Mouse (Mus musculus) embryonic facial prominence, embryonic 13.5 days (tissue): Measurements from ENCODE around the gene R3hdm4. TPM values are rescaled to one million over a fixed set of nuclear protein-coding genes. Genes with fewer than 3 reads are reported as not detected.

ENCODE experiments used
- ATAC-seq: fragments of 200-750 bp; cut with Nextera tagmentation; 2 replicates; pipeline ENCODE4 v1.8.0; 2017; ENCODE audit warnings: low read depth; ENCODE audit not compliant: insufficient number of reproducible peaks, insufficient read depth, low FRiP score, low TSS enrichment
- H3K27ac ChIP-seq: fragments of 300-500 bp; sonication (generic); 2 replicates; pipeline ENCODE4 v1.5.1; 2015; ENCODE audit warnings: moderate library complexity, mild to moderate bottlenecking, inconsistent platforms
- H3K27me3 ChIP-seq: fragments of 300-500 bp; sonication (generic); 2 replicates; pipeline ENCODE4 v1.6.1; 2015; ENCODE audit warnings: mild to moderate bottlenecking, inconsistent platforms
- H3K36me3 ChIP-seq: fragments of 300-500 bp; sonication (generic); 2 replicates; pipeline ENCODE4 v1.6.1; 2015; ENCODE audit warnings: mild to moderate bottlenecking, inconsistent platforms
- H3K4me1 ChIP-seq: fragments of 300-500 bp; sonication (generic); 2 replicates; pipeline ENCODE4 v1.6.1; 2015; ENCODE audit warnings: inconsistent platforms
- H3K4me2 ChIP-seq: fragments of 300-500 bp; sonication (generic); 2 replicates; pipeline ENCODE4 v1.6.1; 2015; ENCODE audit warnings: moderate library complexity, mild to moderate bottlenecking, inconsistent platforms
- H3K4me3 ChIP-seq: fragments of 300-500 bp; sonication (generic); 2 replicates; pipeline ENCODE4 v1.5.1; 2015; ENCODE audit warnings: mild to moderate bottlenecking, inconsistent platforms
- H3K9ac ChIP-seq: fragments of 300-500 bp; sonication (generic); 2 replicates; pipeline ENCODE4 v1.6.1; 2015; ENCODE audit warnings: mild to moderate bottlenecking, inconsistent platforms
- H3K9me3 ChIP-seq: fragments of 300-500 bp; sonication (generic); 2 replicates; pipeline ENCODE4 v1.6.1; 2016; ENCODE audit warnings: inconsistent platforms
- WGBS: fragments of 180-500 bp; shearing (Covaris S2); methylation state at CpG from one replicate; pipeline ENCODE4 v1.1.7; 2015; ENCODE audit warnings: mixed read lengths; 5-methylcytosine and 5-hydroxymethylcytosine counted together
- microRNA-seq: library from miRNA; unstranded; fragments of <30 nt; microRNA quantifications from one replicate; pipeline ENCODE4, GENCODE M21; 2016
- polyA plus RNA-seq: library from polyadenylated mRNA; unstranded; fragments of >200 nt; fragmentation: Nextera tagmentation; extraction: Ambion mirVana; gene quantifications from 2 replicates; pipeline ENCODE4 v1.2.1, GENCODE M21; 2015

The R3hdm4 gene
- polyA plus RNA-seq, 1 experiment from 2014 or later: 190 TPM

- H3K9me3 ChIP-seq: no peaks in the 10 kb centered on the region
- no peak overlapping the region for H3K4me2 ChIP-seq
- 0 out of 2 replicates have a peak overlapping the region, but pooled peaks have one; percentile 40 for H3K9ac ChIP-seq
- no peak overlapping the region for H3K4me3 ChIP-seq
- no peaks in the 10 kb centered on the region for H3K27me3 ChIP-seq
- no peak for ATAC-seq
- H3K27ac ChIP-seq: peak overlapping the region; percentile 12; the same call in 1 of the 2 replicates
- 84% methylated on average over 23 of the region's 23 CpGs for WGBS
- H3K4me1 ChIP-seq: peaks cover 44% of the 10 kb centered on the region
- peaks cover 96% of the 10 kb centered on the region for H3K36me3 ChIP-seq
Observed at GRCm38 (mm10) chr10:79862049-79862788, 58.8 kb downstream of the R3hdm4 start.

GRCm38 (mm10) chr10:79861230-79862048 lies 59.6 kb downstream of the R3hdm4 start:
- 75% methylated on average over 25 of the region's 25 CpGs for WGBS
- ATAC-seq: no peak
- Histone ChIP-seq H3K9ac (no peak overlapping the region), H3K36me3 (peaks cover 96% of the 10 kb centered on the region), H3K4me3 (no peak overlapping the region; the same call in 1 of the 2 replicates), H3K9me3 (no peaks in the 10 kb centered on the region), H3K4me1 (peaks cover 52% of the 10 kb centered on the region), H3K4me2 (0 out of 2 replicates have a peak overlapping the region, but pooled peaks have one; percentile 5), H3K27ac (peak overlapping the region; percentile 12; the same call in 1 of the 2 replicates), H3K27me3 (no peaks in the 10 kb centered on the region)

- peaks cover 87% of the 10 kb centered on the region for H3K36me3 ChIP-seq
- H3K27me3 ChIP-seq: no peaks in the 10 kb centered on the region
- H3K4me2 ChIP-seq: 0 out of 2 replicates have a peak overlapping the region, but pooled peaks have one; percentile 5
- peaks cover 52% of the 10 kb centered on the region for H3K4me1 ChIP-seq
- H3K27ac ChIP-seq: 0 out of 2 replicates have a peak overlapping the region, but pooled peaks have one; percentile 23
- no peak overlapping the region for H3K9ac ChIP-seq
- H3K9me3 ChIP-seq: no peaks in the 10 kb centered on the region
- no peak for ATAC-seq
- WGBS: 88% methylated on average over 26 of the region's 26 CpGs
- H3K4me3 ChIP-seq: no peak overlapping the region
Observed at GRCm38 (mm10) chr10:79860079-79860911, 60.7 kb downstream of the R3hdm4 start.

Small RNAs within 50 kb of the gene (microRNA-seq; reads per million reads assigned to microRNA genes)
- not detected for gene Mir6910

Other genes starting within 250 kb of the R3hdm4 start
- 102 and 106 TPM in 2 replicates for gene Cdc34, start 239.0 kb downstream of the R3hdm4 start, polyA plus RNA-seq
- 0.81 and 0.84 TPM in 2 replicates for gene Gzmm, start 232.2 kb downstream of the R3hdm4 start, polyA plus RNA-seq
- 703 and 715 TPM in 2 replicates for gene Bsg, start 216.7 kb downstream of the R3hdm4 start, polyA plus RNA-seq
- 0.10 and 0.12 TPM in 2 replicates for gene Hcn2, start 204.6 kb downstream of the R3hdm4 start, polyA plus RNA-seq
- 42.8 and 50.9 TPM in 2 replicates for gene Polrmt, start 174.6 kb downstream of the R3hdm4 start, polyA plus RNA-seq
- 0.54 and 0.80 TPM in 2 replicates for gene Fgf22, start 166.1 kb downstream of the R3hdm4 start, polyA plus RNA-seq
- 79.2 and 96.5 TPM in 2 replicates for gene Rnf126, start 154.3 kb downstream of the R3hdm4 start, polyA plus RNA-seq
- gene Fstl3, start 143.9 kb downstream of the R3hdm4 start, polyA plus RNA-seq: 7.5 and 8.3 TPM in 2 replicates
- gene Prss57, start 130.2 kb downstream of the R3hdm4 start, polyA plus RNA-seq: not detected in 2 replicates
- 105 and 112 TPM in 2 replicates for gene Palm, start 127.6 kb downstream of the R3hdm4 start, polyA plus RNA-seq
- gene Misp, start 100.2 kb downstream of the R3hdm4 start, polyA plus RNA-seq: 2.5 and 5.2 TPM in 2 replicates
- gene Ptbp1, start 66.8 kb downstream of the R3hdm4 start, polyA plus RNA-seq: 386 and 390 TPM in 2 replicates
- 7.3 and 8.5 TPM in 2 replicates for gene Prtn3, start 46.7 kb downstream of the R3hdm4 start, polyA plus RNA-seq
- gene Plppr3, start 46.6 kb downstream of the R3hdm4 start, polyA plus RNA-seq: 126 and 138 TPM in 2 replicates
- gene Elane, start 35.0 kb downstream of the R3hdm4 start, polyA plus RNA-seq: 1.9 TPM in 1 of 2 replicates, not detected in the other
- not detected in 2 replicates for gene Cfd, start 30.4 kb downstream of the R3hdm4 start, polyA plus RNA-seq
- gene Med16, start 12.3 kb downstream of the R3hdm4 start, polyA plus RNA-seq: 47.6 and 49.3 TPM in 2 replicates
- 8.1 and 29.9 TPM in 2 replicates for gene Gm26602, start 10.4 kb downstream of the R3hdm4 start, polyA plus RNA-seq
- 0.98 and 1.3 TPM in 2 replicates for gene Kiss1r, start 4.2 kb downstream of the R3hdm4 start, polyA plus RNA-seq
- 5.3 and 6.9 TPM in 2 replicates for gene Arid3a, start 5.8 kb upstream of the R3hdm4 start, polyA plus RNA-seq
- gene Wdr18, start 38.9 kb upstream of the R3hdm4 start, polyA plus RNA-seq: 97.7 and 106 TPM in 2 replicates
- gene Grin3b, start 49.5 kb upstream of the R3hdm4 start, polyA plus RNA-seq: 0.52 and 0.83 TPM in 2 replicates
- 15.4 and 17.0 TPM in 2 replicates for gene Tmem259, start 63.1 kb upstream of the R3hdm4 start, polyA plus RNA-seq
- 298 and 319 TPM in 2 replicates for gene Cnn2, start 67.4 kb upstream of the R3hdm4 start, polyA plus RNA-seq
- 2.2 and 2.6 TPM in 2 replicates for gene Abca7, start 75.3 kb upstream of the R3hdm4 start, polyA plus RNA-seq
- gene Arhgap45, start 95.4 kb upstream of the R3hdm4 start, polyA plus RNA-seq: 3.9 and 4.6 TPM in 2 replicates
- gene Polr2e, start 118.6 kb upstream of the R3hdm4 start, polyA plus RNA-seq: 247 and 265 TPM in 2 replicates
- gene Gpx4, start 126.0 kb upstream of the R3hdm4 start, polyA plus RNA-seq: 445 and 488 TPM in 2 replicates
- gene Sbno2, start 184.4 kb upstream of the R3hdm4 start, polyA plus RNA-seq: 15.8 and 16.1 TPM in 2 replicates
- 18.5 and 19.0 TPM in 2 replicates for gene Stk11, start 194.6 kb upstream of the R3hdm4 start, polyA plus RNA-seq
- gene Atp5d, start 217.4 kb upstream of the R3hdm4 start, polyA plus RNA-seq: 491 and 513 TPM in 2 replicates
- 6.8 and 9.8 TPM in 2 replicates for gene Cbarp, start 219.6 kb upstream of the R3hdm4 start, polyA plus RNA-seq
- 21.2 and 25.7 TPM in 2 replicates for gene Midn, start 227.1 kb upstream of the R3hdm4 start, polyA plus RNA-seq
- 142 and 162 TPM in 2 replicates for gene Cirbp, start 244.8 kb upstream of the R3hdm4 start, polyA plus RNA-seq